Comparison of ENCODE assay signal across 16 mouse cellular contexts in the genomic region with DNA sequence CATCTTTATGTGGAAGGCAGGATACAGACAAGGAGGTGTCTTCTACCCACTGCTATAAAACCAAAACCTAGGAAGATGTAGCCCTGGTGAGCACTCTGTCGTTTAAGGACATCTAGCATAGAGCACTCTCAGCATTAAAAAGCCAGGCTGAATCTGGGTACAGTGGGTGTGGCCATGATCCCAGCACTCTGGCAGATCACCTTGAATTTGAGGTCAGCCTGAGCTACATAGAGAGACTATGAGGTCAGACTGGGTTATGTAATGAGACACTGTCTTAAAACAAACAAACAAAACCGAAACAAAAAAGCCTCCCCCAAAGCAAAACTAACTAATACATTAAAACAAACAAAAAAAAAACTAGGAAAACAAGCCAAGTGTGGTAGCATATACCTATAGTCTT.
DNase-seq lines count a peak whose midpoint lies in the region; TF ChIP-seq lines count a peak whose summit lies in the region.
"Had no signal": no experiment of that assay in that cellular context is flagged by ENCODE, and none has a peak within 500 bp of the region (broad histone marks: within the 10 kb centered on the region; RNA-seq: fewer than 3 reads in every experiment).

No protein-coding gene starts in this region.

- DNase-seq in adrenal gland, adult 2 months, result peak; percentile 36
- no peak for DNase-seq in adrenal gland, postnatal 14 days
- peak; percentile 19 for DNase-seq in cerebellum, adult 9-10 months
- DNase-seq in cerebellum, adult 11 months, result no peak
- DNase-seq in skeletal muscle tissue, adult 2 months (ENCODE audit: low read depth, low spot score), result peak; percentile 10
- no peak for DNase-seq in urinary bladder, postnatal 25 days (ENCODE audit: low spot score)
- DNase-seq: cerebellum, postnatal 10 days; gastrocnemius, postnatal 10 days; heart, adult 18-20 months; heart, postnatal 10 days; kidney, adult 11 months had no signal

- H3K27ac ChIP-seq in ES-Bruce4 (ENCODE audit: insufficient read depth, low read length), result 0 out of 2 replicates have a peak overlapping the region, but pooled peaks have one; percentile 6
- H3K27ac ChIP-seq: embryonic facial prominence, embryonic 12.5 days; heart, embryonic 10.5 days; hindbrain, embryonic 13.5 days; hindbrain, postnatal 0 days had no signal

- H3K4me1 ChIP-seq in ES-Bruce4 (ENCODE audit: control insufficient read depth, insufficient read depth, low read length), result peaks cover 2% of the 10 kb centered on the region

- TF ChIP-seq EP300 in ES-Bruce4 (IDR thresholded peaks at IDR 0.05; ENCODE audit: insufficient read depth, low read depth, low read length), result no peak

- no peak overlapping the region for H3K4me3 ChIP-seq in ES-Bruce4 (ENCODE audit: low read depth, low read length)
- H3K4me3 ChIP-seq: embryonic facial prominence, embryonic 12.5 days; heart, embryonic 10.5 days; hindbrain, embryonic 13.5 days had no signal

- H3K36me3 ChIP-seq in ES-Bruce4 (ENCODE audit: control insufficient read depth, insufficient read depth, low read length, poor library complexity, severe bottlenecking), result no peaks in the 10 kb centered on the region
- H3K36me3 ChIP-seq: embryonic facial prominence, embryonic 12.5 days; heart, embryonic 10.5 days; hindbrain, embryonic 13.5 days had no signal

- no peak for TF ChIP-seq POLR2A in ES-Bruce4 (IDR thresholded peaks at IDR 0.05; ENCODE audit: insufficient read depth, low read length)

- no peak overlapping the region for H3K9ac ChIP-seq in ES-Bruce4 (ENCODE audit: low read depth, poor library complexity, severe bottlenecking)
- H3K9ac ChIP-seq: embryonic facial prominence, embryonic 12.5 days; hindbrain, embryonic 13.5 days had no signal

- TF ChIP-seq CTCF in ES-Bruce4 (IDR thresholded peaks at IDR 0.05; ENCODE audit: low read depth, low read length), result no peak

- no peaks in the 10 kb centered on the region for H3K27me3 ChIP-seq in ES-Bruce4 (ENCODE audit: control insufficient read depth, insufficient read depth, low read length, poor library complexity, severe bottlenecking)
- H3K27me3 ChIP-seq: embryonic facial prominence, embryonic 12.5 days had no signal

- no peaks in the 10 kb centered on the region for H3K9me3 ChIP-seq in ES-Bruce4 (replicated peaks; ENCODE audit: control insufficient read depth, insufficient read depth, low read length, poor library complexity, severe bottlenecking)
- H3K9me3 ChIP-seq: embryonic facial prominence, embryonic 12.5 days; heart, embryonic 10.5 days; hindbrain, embryonic 13.5 days had no signal

Comparison
In these comparisons a context has a peak if more than half of its experiments do, and no peak if none do; other contexts are left out.
1. DNase-seq: peak in adrenal gland, adult 2 months (single experiment), cerebellum, adult 9-10 months (single experiment) and skeletal muscle tissue, adult 2 months (single experiment); none in adrenal gland, postnatal 14 days (single experiment), cerebellum, adult 11 months (single experiment) and urinary bladder, postnatal 25 days (single experiment).